Mouse (Mus musculus): ENCODE data around the gene Nans.

Nans gene

DNA sequence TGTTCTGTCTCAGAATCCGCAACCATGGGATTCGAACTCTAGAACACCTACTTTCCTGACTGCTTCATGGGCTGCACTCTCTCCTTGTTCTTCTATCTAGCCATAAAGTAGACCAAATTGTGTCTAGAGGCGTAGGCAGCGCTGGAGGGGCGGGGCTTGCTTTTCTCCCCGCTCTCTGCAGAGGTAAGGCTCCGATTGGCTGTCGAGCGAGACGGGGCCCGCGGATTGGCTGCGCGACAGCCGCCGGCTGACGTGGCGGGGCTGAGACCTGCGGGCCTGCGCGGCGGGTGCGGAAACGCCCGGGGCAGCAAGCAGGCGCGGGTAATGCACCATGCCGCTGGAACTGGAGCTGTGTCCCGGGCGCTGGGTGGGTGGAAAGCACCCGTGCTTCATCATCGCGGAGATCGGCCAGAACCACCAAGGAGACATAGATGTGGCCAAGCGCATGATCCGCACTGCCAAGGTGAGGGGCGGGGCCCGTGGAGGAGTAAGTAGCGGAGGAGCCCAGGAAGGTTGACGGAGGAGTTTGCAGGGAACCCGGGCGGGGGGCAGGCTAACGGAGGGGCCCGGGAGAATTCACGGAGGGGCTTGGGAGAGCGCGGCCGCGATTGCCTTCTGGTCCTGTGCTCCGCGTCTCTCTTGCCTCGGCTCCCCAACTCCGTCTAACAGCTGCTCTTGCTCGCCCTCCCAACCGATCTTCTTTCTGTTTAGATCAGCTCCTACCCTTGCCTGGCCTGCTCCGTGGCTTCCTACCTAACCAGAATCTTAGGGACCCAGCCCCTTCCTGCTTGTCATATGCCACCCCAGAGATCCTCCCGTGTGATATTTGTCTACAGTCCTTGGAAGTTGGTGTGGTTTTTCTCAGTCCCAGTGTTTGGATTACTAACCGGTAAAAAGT is at the start of gene Nans:
Gene Nans, plus strand, starts transcription at position 221 of the 898 bp plus-strand sequence.
- peak; percentile 87 to 92 for DNase-seq (ENCODE audit: low spot score in 2 of 2)

DNA sequence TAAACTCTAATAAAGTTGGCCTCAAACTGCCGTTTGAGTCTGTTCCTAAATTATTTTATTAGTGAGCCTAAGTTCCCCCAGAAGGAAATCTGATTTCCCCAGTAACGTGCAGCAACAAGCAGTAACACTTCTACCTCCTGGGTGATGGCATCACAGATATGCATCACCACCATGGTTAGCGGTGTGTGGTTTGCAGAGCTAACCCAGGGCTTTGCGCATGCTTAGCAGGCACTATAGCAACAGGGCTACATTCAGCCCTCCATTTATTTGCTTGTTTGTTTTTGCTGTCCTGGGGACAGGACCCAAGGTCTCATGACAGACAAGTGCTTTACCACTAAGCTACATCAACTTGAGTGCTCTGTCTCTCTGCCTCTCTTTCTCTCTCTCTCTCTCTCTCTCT is 46.5 kb upstream of the Nans start:
- no peak for DNase-seq (ENCODE audit: low spot score in 2 of 2)

DNA sequence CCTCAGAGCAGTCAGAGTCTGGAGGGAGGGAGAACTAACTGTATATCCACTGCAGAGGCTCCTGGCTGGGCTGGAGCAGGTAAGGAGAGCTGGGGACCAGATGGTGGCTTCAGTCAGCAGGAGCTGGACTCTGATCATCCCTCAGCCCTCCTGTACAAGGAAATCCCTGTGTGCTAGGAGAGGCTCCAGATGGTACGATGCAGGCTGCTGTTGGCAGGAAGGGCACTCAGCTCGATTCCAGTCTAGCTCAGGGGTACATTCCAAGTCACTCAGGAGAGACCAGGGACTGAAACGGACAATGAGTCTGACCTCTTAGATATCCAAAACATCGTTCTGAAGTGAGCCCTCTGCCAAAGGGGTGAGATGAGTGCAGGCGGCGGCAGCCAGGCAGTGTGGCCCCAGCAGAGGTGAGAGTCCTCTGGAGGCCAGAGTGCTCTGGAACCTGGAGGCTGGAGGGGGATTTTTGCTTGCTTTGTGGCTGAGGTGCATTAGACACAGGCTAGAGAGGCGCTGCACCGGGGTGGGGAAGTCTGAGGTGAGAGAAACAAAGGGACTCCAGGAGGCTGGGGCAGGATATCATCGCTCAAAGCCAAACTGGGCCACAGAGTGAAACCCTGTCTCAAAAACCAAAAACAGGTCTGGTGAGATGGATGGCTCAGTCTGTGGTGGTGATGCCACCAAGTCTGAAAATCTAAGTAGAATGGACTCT is 43.7 kb upstream of the Nans start:
- DNase-seq (ENCODE audit: low spot score in 2 of 2): no peak

DNA sequence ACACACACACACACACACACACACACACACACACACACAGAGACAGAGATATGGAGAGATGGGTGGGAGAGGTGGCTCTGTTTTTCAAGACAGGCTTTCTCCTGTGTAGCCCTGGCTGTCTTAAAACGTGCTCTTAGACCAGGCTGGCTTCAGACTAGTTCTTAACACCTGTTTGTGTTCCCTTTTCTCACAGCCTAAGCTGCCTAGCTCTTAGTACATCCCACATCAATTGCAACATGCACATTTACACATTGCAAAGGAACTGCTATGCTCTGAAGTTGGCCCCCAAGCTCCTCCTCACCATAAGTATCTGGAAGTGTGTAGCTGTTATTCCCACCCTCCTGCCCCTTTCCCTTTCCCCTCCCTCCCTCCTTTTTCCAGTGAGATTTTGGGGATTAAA is 41.6 kb upstream of the Nans start:
- no peak for DNase-seq (ENCODE audit: low spot score in 2 of 2)

DNA sequence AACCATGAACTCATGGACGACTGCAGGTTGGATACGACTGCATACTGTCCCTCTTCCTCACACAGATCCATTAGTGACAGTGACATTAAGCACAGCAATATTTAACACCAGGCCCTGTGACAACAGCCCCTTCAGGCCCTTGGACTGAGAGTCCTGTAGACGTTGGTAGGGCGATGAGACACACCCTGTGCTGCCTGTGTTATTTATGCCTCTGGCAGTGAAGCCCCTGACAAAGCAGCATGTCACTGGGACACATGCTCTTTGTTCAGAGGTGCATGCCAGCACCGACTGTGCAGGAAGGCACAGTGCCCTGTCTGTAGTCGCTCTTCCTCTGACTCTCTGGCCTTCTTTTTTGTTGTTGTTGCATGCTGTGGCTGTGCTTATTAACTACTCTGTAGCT is 40.2 kb upstream of the Nans start:
- peak in 1 of 2 experiments; percentile 23 for DNase-seq (ENCODE audit: low spot score in 2 of 2)

DNA sequence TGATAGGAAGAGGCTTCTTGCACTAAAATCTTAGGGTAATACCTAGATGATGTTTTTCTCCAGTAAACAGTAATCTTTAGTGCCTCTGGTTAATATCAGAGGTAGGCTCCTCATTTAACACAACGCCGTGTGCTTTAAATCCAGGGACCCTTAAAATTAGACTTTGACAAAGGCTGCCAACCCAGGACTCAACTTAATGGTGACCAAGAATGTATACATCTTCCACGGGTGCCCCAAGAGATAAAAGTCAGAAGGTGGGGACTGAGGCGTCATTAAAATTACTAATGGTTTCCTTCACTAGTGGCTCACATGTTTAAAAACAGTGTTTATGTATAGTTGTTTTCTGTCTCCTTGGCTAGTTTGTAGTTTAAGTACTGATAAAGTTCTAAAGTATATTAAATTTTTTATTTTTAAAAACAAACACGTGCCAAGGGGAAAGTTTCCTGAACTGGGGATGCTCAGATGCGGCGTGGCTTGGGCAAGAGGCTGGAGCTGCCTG is 39.0 kb upstream of the Nans start:
- no peak for DNase-seq (ENCODE audit: low spot score in 2 of 2)

DNA sequence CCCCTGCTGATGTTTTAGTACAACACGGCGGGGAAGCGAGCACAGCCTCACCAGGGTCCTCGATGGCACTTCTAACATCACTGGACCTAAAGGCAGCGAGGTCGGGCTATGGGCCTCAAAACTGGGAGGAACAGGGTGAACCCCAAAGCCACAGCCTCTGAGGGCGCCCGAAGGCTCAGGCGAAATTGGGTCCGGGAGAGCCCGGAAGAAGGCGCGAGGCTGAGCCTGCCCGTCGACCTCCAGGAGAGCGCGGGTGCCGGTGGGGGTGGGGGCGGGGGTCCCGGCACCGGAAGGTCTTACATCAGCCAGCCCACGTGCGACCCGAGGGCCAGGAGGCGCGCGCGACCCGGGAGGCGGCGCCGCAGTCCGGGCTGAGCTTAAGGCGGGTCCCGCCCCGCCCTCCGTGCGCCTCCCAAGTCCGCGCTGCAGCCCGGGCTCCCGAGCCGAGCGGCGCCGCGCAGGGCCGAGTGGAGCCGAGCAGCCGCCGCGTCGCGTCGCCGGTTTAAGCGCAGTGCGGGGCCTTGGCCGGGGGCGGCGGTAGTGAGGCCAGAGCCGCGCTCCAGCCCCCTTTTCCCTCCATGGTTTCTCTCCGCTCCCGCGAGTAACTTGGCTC is 38.4 kb upstream of the Nans start, which contains the start of gene Anp32b:
Gene Anp32b, plus strand, starts transcription at position 384 of the 613 bp plus-strand sequence.
- DNase-seq (ENCODE audit: low spot score in 2 of 2): peak; percentile 90 to 98

DNA sequence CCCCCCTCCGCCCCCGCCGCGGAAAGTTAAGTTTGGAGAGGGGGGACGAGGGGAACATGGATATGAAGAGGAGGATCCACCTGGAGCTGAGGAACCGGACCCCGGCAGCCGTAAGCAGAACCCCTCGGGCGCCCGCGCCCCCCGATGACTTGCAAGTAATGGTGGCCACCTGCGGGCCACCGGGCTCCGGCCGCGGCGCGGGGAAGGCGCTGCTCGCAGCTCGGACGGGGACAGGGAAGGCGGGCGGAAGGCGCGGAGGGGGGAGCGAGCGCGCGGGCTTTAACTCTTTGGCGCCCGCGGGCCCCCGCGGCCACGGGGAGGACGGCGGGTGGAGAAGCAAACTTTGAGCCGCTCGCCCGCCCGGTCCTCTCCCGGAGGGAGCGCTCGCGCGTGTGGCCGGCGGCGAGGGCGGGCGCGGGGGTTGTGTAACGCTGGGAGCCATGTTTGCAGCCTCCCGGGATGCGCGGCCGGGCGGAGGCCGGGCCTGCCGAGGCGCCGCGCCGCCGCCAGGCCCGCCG is 37.7 kb upstream of the Nans start:
- peak; percentile 36 to 72 for DNase-seq (ENCODE audit: low spot score in 2 of 2)

DNA sequence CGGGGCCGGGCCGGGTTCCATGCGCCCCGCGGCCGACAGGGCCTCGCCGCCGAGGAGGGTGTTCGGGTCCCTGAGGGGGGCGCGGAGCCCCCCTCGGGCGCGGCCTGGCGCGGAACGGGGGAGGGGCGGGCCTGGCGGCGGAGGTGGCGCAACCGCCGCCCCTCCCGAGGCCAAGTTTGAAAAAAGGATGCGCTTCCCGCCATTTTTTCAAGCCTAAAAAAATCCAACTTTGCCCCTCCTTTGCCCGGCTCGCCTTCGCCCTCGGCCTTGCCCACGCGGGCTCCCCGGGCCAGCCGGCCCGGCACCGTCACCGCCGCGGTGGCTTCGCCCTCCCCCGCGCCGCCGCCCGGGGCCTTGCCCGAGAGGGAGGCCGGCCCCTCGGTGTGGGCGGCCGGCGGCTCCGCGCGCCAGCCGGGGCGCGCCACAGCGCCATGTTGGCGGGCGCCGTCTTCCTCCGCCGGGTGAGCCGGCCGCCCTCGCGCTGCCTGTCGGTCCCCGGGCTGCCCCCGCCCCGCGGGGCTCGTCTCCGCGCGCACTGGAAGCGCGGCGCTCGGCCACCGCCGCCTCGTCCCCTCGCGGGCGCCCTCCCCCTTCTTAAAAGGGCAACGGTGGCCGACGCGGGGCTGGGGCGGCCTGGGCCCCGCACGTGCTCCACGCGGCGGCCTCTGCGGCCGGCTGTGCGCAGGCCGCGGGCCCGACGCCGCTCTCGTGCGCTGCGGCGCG is 37.1 kb upstream of the Nans start:
- peak; percentile 47 to 74 for DNase-seq (ENCODE audit: low spot score in 2 of 2)

DNA sequence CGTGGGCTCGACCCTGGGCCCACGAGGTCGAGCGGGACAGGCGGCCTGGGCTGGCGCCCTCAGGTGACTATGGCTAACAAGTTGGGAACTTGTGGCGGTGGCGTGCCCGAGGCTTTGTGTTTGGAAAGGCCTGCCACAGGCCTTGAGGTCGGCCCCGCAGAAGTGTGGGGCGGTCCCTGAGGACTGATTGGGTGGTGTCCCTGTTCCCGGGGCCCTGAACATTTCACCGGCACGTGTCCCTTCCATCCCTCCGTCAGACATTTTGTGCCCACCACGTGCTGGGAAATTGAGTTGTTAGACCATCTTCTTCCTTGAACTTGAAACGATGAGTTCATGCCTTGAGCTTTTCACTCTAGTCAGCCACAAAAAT is 36.6 kb upstream of the Nans start:
- peak in 1 of 2 experiments; percentile 50 for DNase-seq (ENCODE audit: low spot score in 2 of 2)

DNA sequence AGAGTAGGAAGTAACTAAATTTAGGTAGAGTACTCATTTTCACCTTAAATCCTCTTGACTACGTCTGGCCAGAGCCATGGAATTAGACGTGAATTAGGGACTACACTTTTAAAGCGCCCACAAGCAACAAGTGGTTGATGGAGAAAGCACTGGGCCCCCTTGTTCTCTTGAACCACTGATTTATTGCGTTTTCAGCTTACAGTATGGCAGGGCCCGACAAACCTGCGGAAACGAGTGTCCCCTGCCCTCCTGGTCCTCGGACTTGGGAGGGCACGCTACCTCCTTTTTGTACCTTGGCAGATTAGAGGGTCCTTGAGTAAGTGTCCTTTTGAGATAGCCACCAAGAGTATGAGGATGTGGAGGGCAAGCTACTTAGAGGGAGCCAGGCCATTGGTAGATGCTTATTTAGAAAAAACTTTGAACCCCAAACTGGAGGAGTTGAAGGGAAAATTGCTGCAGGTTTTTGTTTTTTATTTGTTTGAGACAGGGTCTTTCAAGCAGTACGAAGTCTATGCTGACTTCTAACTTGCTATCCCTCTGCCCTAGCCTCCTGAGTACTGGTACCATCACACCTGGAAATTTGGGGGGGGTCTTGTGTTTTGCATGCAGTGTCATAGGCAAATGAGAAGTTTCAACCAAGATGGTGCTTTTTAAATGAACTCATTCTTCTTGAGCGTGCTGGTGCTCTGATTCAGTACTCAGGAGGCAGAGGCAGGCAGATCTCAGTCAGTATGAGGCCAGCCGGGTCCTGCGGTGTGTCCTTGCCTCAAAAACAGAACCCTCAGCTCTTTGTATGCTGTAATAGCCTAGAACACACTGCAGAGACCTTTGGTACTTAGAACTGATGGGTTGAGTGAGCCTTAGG is 36.0 kb upstream of the Nans start:
- no peak for DNase-seq (ENCODE audit: low spot score in 2 of 2)

DNA sequence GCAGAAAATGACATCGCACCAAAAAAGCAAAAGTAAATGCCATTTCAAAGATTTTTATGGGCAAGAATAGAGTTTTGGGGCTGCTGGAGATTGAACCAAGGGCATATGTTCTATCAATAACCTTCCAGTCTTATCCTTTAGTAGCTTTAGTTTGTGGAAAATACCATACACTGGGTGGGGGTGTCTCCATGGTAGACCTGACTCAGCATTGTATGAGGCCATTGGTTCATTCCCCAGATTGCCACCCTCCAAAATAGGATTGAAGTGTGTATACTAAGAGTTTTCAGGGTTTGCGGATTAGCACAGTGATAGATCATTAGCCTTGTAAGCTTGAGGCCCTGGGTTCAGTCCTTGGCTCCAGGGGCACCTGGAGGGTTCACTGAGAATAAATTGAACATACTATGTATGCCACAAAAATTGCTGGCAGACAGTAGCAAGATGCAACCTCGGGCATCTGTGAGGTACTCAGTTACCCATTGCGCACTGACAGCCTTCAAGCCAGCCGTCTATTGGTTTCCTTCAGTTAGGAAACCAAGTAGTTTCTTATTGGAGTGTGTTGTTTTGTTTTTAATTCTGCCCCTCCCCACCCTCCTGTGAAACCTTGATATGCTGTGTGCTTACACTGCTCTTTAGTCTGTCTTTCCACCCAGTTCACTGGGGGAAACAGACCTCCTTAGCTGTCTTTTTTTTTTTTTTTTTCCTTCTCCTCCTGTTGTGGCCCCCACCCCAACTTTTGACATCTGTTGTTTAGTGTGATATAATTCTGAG is 34.8 kb upstream of the Nans start:
- DNase-seq (ENCODE audit: low spot score in 2 of 2): no peak

DNA sequence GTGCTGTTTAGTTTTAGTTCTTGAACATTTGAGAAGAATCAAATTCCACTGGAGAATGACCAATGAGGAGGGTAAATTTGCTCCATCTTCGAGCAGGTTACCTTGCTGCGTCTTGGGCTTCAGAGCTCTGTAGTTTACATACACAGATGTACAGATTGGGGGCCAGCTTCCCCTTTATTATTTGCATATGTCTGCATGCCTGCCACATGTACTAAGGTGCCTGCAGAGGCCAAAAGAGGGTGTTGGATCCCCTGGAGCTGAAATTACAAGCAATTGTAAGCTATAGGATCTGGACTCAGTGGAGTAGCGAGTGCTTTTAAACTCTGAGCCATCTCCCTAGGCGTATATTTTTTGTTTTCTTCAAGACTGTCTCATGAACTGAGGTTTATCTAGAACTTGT is 32.3 kb upstream of the Nans start:
- no peak for DNase-seq (ENCODE audit: low spot score in 2 of 2)

DNA sequence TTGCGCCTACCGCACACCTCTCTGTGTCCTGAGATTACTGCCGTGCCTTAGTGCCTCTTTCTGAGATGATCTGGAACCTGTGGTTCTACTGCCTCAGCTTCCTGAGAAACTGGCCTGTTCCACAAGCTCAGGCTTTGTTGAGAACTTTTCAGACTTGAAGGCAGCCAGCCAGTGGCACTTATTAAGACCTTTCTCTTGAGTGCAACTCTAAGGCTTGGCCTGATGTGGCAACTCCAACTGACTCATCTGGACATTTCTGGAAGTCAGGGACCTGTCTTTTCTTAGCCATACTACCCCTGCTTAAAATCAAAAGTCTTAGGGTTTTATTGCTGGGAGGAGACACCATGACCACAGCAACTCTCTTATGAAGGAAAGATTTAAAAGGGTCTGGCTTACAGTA is 31.9 kb upstream of the Nans start:
- no peak for DNase-seq (ENCODE audit: low spot score in 2 of 2)

DNA sequence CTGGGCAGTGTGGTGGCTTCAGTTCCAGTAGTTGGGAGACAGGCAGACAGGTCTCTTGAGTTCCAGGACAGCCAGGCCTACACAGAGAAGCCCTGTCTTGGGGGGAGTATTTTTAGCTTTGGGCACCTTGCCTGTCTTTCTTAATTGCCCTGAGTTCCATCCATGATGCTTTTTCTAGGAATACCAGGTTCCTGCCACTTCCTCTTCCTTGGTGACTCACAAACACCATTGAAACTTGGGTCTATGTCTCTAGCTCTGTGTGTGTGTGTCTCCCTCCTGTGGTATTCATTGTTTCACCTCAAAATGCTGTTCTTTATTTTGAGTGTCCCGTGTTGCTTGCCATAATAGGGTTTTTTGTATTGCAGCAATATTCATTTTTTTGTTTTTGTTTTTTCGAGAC is 30.6 kb upstream of the Nans start:
- no peak for DNase-seq (ENCODE audit: low spot score in 2 of 2)

DNA sequence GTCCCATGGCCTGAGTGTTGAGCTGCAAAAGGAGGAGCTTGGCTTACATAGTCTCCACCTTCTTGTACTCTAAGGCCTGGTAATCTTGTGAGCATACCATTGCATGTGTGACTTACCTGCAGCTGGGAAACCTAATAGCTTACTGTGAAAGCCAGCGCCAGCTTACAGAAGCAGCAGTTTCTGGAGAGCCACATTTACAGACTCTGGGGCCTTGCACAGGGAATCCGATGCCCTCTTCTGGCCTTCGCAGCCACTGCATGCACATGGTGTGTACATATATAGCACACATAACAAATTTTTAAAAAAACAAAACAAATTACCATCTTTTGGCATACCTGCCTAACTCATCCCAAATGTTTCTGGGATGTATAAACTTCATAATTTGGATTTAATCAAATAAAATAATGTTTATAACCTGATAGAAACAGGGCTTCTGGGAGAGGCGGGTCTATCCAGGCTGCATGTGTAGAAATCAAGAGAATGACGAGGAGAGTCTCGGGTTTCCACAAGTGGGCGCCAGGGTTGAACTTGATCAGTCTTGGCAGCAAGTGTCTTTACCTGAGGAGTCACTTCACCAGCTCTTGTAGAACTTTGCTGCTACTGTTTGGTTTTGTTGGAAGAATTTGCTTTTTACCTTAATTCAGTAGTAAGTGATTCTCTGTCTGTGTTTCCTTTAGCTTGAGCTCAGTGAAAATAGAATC is 25.8 kb upstream of the Nans start:
- DNase-seq (ENCODE audit: low spot score in 2 of 2): peak in 1 of 2 experiments; percentile 42

DNA sequence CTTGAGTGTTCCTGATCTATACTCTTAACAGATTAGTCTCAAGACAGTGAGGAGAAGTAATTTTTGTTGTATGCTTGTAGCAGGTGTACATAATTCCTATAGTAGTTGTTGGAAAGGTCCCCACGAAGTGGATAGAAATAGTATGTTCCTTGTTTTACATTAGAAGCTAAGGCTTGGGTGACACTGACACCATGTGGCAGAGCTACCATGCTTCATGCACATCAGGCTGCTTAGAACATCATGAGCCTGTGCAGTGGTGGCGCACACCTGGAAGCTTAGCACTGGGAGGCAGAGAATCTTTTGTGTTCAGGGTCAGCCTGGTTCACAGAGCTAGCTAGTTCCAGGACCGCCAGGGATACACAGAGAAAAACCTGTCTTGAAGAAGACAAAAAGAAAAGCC is 23.3 kb upstream of the Nans start:
- DNase-seq (ENCODE audit: low spot score in 2 of 2): no peak

DNA sequence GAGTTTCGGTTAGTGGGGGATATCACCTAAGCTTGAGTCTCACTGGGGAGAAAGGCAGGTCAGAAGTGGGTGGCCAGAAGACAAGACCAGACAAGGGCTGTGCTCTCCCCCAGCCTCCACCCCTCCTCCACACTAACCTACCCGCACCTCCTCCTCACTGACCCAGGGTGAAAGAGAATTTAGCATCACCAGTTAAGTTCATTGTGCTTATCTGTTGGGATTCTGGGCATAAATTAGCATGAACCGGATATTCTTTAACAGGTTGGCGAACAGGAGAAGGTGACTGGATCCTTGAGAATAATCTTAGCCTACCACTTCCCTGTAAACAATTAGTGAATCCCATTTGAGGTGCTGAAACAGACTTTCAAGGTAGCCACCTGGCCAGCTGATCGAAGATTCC is 13.9 kb upstream of the Nans start:
- no peak for DNase-seq (ENCODE audit: low spot score in 2 of 2)

DNA sequence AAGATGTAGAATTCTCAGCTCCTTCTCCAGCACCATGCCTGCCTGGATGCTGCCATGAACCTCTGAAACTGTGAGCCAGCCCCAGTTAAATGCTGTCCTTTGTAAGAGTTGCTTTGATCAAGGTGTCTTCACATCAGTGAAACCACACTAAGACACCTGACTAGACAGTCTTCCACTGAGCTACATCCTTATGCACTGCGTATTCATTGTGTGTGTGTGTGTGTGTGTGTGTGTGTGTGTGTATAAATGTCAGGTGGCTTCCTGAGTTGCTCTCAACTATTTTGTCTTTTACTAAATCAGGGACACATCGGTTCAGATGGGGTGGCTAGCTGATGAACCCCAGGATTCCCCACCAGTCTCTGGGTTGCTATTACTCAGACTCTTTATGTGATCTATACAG is 10.0 kb upstream of the Nans start:
- DNase-seq (ENCODE audit: low spot score in 2 of 2): no peak

Measured in cerebellum, postnatal 4 days (tissue).